ENCODE assay signal across 9 mouse cellular contexts in the genomic region with DNA sequence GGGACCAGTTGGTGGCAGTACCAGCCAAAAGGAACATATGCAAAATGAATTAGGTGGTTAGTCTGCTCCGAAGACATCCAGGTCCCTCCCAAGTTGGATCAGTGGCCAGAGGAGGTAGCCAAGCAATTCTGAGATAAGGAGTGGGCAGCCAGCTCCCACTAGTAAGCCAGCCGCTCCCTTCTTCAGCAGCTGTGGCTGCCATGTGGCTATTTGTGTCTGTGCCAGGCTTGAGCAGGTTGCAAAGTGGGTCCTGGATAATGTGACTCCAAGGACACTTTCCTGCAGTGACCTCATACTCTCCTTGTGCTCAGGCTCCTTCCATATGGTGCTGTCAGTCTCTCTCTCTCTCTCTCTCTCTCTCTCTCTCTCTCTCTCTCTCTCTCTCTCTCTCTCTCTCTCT.
A peak's percentile ranks its signal among the peaks of the same experiment; 100 is the strongest.
DNase-seq lines count a peak whose midpoint lies in the region; TF ChIP-seq lines count a peak whose summit lies in the region.
"Had no signal": no experiment of that assay in that cellular context is flagged by ENCODE, and none has a peak within 500 bp of the region (broad histone marks: within the 10 kb centered on the region; RNA-seq: fewer than 3 reads in every experiment).

No protein-coding gene starts in this region.

- intact Hi-C loops in heart, postnatal 14 days (cut with DNase I) = no loop called here

- no peak for TF ChIP-seq POLR2A in thymus, adult 2 months (IDR thresholded peaks at IDR 0.05; ENCODE audit: control insufficient read depth, extremely low read depth, insufficient read depth, low read length, poor library complexity)

- peaks cover 11% of the 10 kb centered on the region; the same call in 1 of the 2 replicates for H3K4me1 ChIP-seq in heart, embryonic 10.5 days
- no peaks in the 10 kb centered on the region for H3K4me1 ChIP-seq in thymus, adult 2 months (replicated peaks; ENCODE audit: control insufficient read depth, insufficient read depth, low read length)
- H3K4me1 ChIP-seq: limb, embryonic 13.5 days had no signal

- no peaks in the 10 kb centered on the region for H3K36me3 ChIP-seq in heart, embryonic 10.5 days
- H3K36me3 ChIP-seq in thymus, adult 2 months (ENCODE audit: control insufficient read depth, insufficient read depth, low read length) = no peaks in the 10 kb centered on the region
- H3K36me3 ChIP-seq: limb, embryonic 13.5 days had no signal

- WGBS in heart, embryonic 10.5 days = 56% methylated on average over 2 of the region's 2 CpGs
- WGBS in thymus, adult 2 months = 87% methylated on average over 2 of the region's 2 CpGs

- H3K4me3 ChIP-seq in heart, embryonic 10.5 days = no peak overlapping the region
- no peak overlapping the region for H3K4me3 ChIP-seq in thymus, adult 2 months (ENCODE audit: control insufficient read depth, insufficient read depth, low read length)
- H3K4me3 ChIP-seq: limb, embryonic 13.5 days had no signal

- H3K27me3 ChIP-seq in heart, embryonic 10.5 days (ENCODE audit: insufficient read depth, poor library complexity, severe bottlenecking) = peaks cover 8% of the 10 kb centered on the region; the same call in 1 of the 2 replicates
- H3K27me3 ChIP-seq in thymus, adult 2 months (ENCODE audit: control insufficient read depth, insufficient read depth, low read length) = no peaks in the 10 kb centered on the region
- H3K27me3 ChIP-seq: limb, embryonic 13.5 days had no signal

- H3K27ac ChIP-seq in heart, embryonic 10.5 days = no peak overlapping the region
- H3K27ac ChIP-seq in thymus, adult 2 months (ENCODE audit: control insufficient read depth, insufficient read depth, low read length) = no peak overlapping the region
- H3K27ac ChIP-seq: limb, embryonic 13.5 days had no signal

- H3K9me3 ChIP-seq in heart, embryonic 10.5 days = no peaks in the 10 kb centered on the region
- H3K9me3 ChIP-seq: limb, embryonic 13.5 days had no signal

- no peak for TF ChIP-seq CTCF in thymus, adult 2 months (IDR thresholded peaks at IDR 0.05; ENCODE audit: borderline replicate concordance, control insufficient read depth, extremely low read depth, insufficient read depth, low read length, poor library complexity)

- DNase-seq in heart, adult 11 months = peak; percentile 95
- no peak for DNase-seq in heart, embryonic 10.5 days (ENCODE audit: low spot score)
- DNase-seq in MN1 (ENCODE audit: low spot score) = peak; percentile 91
- DNase-seq in cerebellum, adult 8-10 months = peak; percentile 39
- DNase-seq in heart, postnatal 14 days = peak; percentile 36 to 45
- DNase-seq in thymus, postnatal 4 days = no peak
- DNase-seq in thymus, adult 2 months = no peak
- DNase-seq in urinary bladder, postnatal 4 days (ENCODE audit: low spot score in 2 of 2) = no peak

Comparison
In these comparisons a context has a peak if more than half of its experiments do, and no peak if none do; other contexts are left out.
1. DNase-seq: peak in heart, adult 11 months (single experiment), MN1 (single experiment), cerebellum, adult 8-10 months (single experiment) and heart, postnatal 14 days (2 of 2); none in heart, embryonic 10.5 days (single experiment), thymus, postnatal 4 days (single experiment), thymus, adult 2 months (single experiment) and urinary bladder, postnatal 4 days (0 of 2).